Comparison of ENCODE assay signal across 8 mouse cellular contexts in genomic region chrX:73227914-73228605, GRCm38 (mm10). TPM values are rescaled to one million over a fixed set of nuclear protein-coding genes. Genes with fewer than 3 reads are reported as not detected.
A peak's percentile ranks its signal among the peaks of the same experiment; 100 is the strongest.
DNase-seq lines count a peak whose midpoint lies in the region; ATAC-seq and TF ChIP-seq lines count a peak whose summit lies in the region.

Gene F8a (plus strand): TSS chrX:73228291.

- peak; percentile 92 for ATAC-seq in embryonic facial prominence, embryonic 11.5 days (replicated peaks; ENCODE audit: insufficient number of reproducible peaks, low FRiP score, low TSS enrichment, low read depth)
- peak; percentile 91 for ATAC-seq in limb, embryonic 11.5 days (ENCODE audit: insufficient number of reproducible peaks, low FRiP score, low TSS enrichment, low read depth)
- ATAC-seq in midbrain, embryonic 13.5 days = peak; percentile 98

- H3K4me3 ChIP-seq in embryonic facial prominence, embryonic 11.5 days (ENCODE audit: low read depth, low read length) = peak within 1 kb of the TSS; percentile 55
- peak within 1 kb of the TSS; percentile 55 for H3K4me3 ChIP-seq in limb, embryonic 11.5 days (ENCODE audit: low read depth, low read length)
- peak within 1 kb of the TSS; percentile 65 for H3K4me3 ChIP-seq in midbrain, embryonic 13.5 days (replicated peaks)
- H3K4me3 ChIP-seq in small intestine, adult 2 months (ENCODE audit: low read depth, low read length) = peak within 1 kb of the TSS; percentile 83

- TF ChIP-seq CTCF in small intestine, adult 2 months (IDR thresholded peaks at IDR 0.05; ENCODE audit: extremely low read depth, insufficient read length, insufficient replicate concordance, low read depth, low read length) = no peak

- H3K4me2 ChIP-seq in embryonic facial prominence, embryonic 11.5 days (ENCODE audit: low read depth, low read length) = peak within 1 kb of the TSS; percentile 76
- H3K4me2 ChIP-seq in limb, embryonic 11.5 days (ENCODE audit: low read depth, severe bottlenecking) = peak within 1 kb of the TSS; percentile 69
- peak within 1 kb of the TSS; percentile 74 for H3K4me2 ChIP-seq in midbrain, embryonic 13.5 days (replicated peaks)

- 0 out of 2 replicates have a peak, but pooled peaks cover 2% of the 10 kb centered on the region for H3K27me3 ChIP-seq in embryonic facial prominence, embryonic 11.5 days (ENCODE audit: control insufficient read depth, insufficient read depth, low read length)
- peaks cover 8% of the 10 kb centered on the region; the same call in 1 of the 2 replicates for H3K27me3 ChIP-seq in limb, embryonic 11.5 days (ENCODE audit: control insufficient read depth, insufficient read depth, low read length)
- H3K27me3 ChIP-seq in midbrain, embryonic 13.5 days = no peaks in the 10 kb centered on the region
- no peaks in the 10 kb centered on the region for H3K27me3 ChIP-seq in small intestine, adult 2 months (ENCODE audit: control insufficient read depth, insufficient read depth, low read length)

- H3K9me3 ChIP-seq in embryonic facial prominence, embryonic 11.5 days (replicated peaks; ENCODE audit: control insufficient read depth, low read length) = no peaks in the 10 kb centered on the region
- H3K9me3 ChIP-seq in limb, embryonic 11.5 days (ENCODE audit: control insufficient read depth, low read length) = no peaks in the 10 kb centered on the region
- H3K9me3 ChIP-seq in midbrain, embryonic 13.5 days = no peaks in the 10 kb centered on the region

- H3K9ac ChIP-seq in embryonic facial prominence, embryonic 11.5 days (replicated peaks; ENCODE audit: low read length) = peak within 1 kb of the TSS; percentile 62
- H3K9ac ChIP-seq in limb, embryonic 11.5 days (ENCODE audit: low read length) = peak within 1 kb of the TSS; percentile 68
- H3K9ac ChIP-seq in midbrain, embryonic 13.5 days (replicated peaks) = peak within 1 kb of the TSS; percentile 76

- TF ChIP-seq POLR2A in small intestine, adult 2 months (IDR thresholded peaks at IDR 0.05; ENCODE audit: low read depth, low read length) = peak; percentile 78; the same call in 1 of the 2 replicates

- peak within 1 kb of the TSS; percentile 35 for H3K27ac ChIP-seq in embryonic facial prominence, embryonic 11.5 days (replicated peaks; ENCODE audit: low read depth, low read length)
- H3K27ac ChIP-seq in limb, embryonic 11.5 days (replicated peaks; ENCODE audit: low read depth, low read length) = peak within 1 kb of the TSS; percentile 42; the same call in 1 of the 2 replicates
- peak within 1 kb of the TSS; percentile 95 for H3K27ac ChIP-seq in midbrain, embryonic 13.5 days
- H3K27ac ChIP-seq in small intestine, adult 2 months (ENCODE audit: insufficient read depth, low read depth, low read length) = peak within 1 kb of the TSS; percentile 90

- no peaks in the 10 kb centered on the region for H3K4me1 ChIP-seq in embryonic facial prominence, embryonic 11.5 days (ENCODE audit: control insufficient read depth, insufficient read depth, low read length)
- no peaks in the 10 kb centered on the region for H3K4me1 ChIP-seq in limb, embryonic 11.5 days (ENCODE audit: control insufficient read depth, insufficient read depth, low read length)
- H3K4me1 ChIP-seq in midbrain, embryonic 13.5 days (replicated peaks) = peaks cover 13% of the 10 kb centered on the region; the same call in 1 of the 2 replicates
- peaks cover 2% of the 10 kb centered on the region; the same call in 1 of the 2 replicates for H3K4me1 ChIP-seq in small intestine, adult 2 months (ENCODE audit: control insufficient read depth, insufficient read depth, insufficient read length, low read length)

- DNase-seq in 3134 (ENCODE audit: extremely low read depth, insufficient read length, low spot score) = peak; percentile 89
- DNase-seq in adrenal gland, postnatal 25 days = peak; percentile 80
- DNase-seq in embryonic facial prominence, embryonic 11.5 days (ENCODE audit: low spot score) = peak; percentile 77
- peak; percentile 99 for DNase-seq in heart, adult 11 months
- DNase-seq in kidney, adult 18-20 months = peak; percentile 85
- DNase-seq in limb, embryonic 11.5 days (ENCODE audit: low spot score) = peak; percentile 79

- H3K36me3 ChIP-seq in embryonic facial prominence, embryonic 11.5 days (replicated peaks; ENCODE audit: control insufficient read depth, insufficient read depth, low read depth, low read length) = no peaks in the 10 kb centered on the region
- H3K36me3 ChIP-seq in limb, embryonic 11.5 days (ENCODE audit: control insufficient read depth, insufficient read depth, low read length) = no peaks in the 10 kb centered on the region
- H3K36me3 ChIP-seq in midbrain, embryonic 13.5 days = no peaks in the 10 kb centered on the region
- H3K36me3 ChIP-seq in small intestine, adult 2 months (ENCODE audit: control insufficient read depth, insufficient read depth, low read length) = no peaks in the 10 kb centered on the region

- 24% methylated on average over 32 of the region's 39 CpGs for WGBS in embryonic facial prominence, embryonic 11.5 days
- WGBS in limb, embryonic 11.5 days = 17% methylated on average over 31 of the region's 39 CpGs
- 21% methylated on average over 33 of the region's 39 CpGs for WGBS in midbrain, embryonic 13.5 days
- whole genome bisulfite sequencing in small intestine, adult 2 months = 11% methylated on average over 39 of the region's 39 CpGs

RNA-seq across cellular contexts. Expression of gene F8a, which starts in this region (rescaled TPM):
- total RNA-seq in adrenal gland, postnatal 25 days (2021) = 9.4 and 11.7 TPM in 2 replicates
- polyA plus RNA-seq in embryonic facial prominence, embryonic 11.5 days (2014; fragmentation: Nextera tagmentation; extraction: Ambion mirVana) = 8.6 and 9.4 TPM in 2 replicates
- polyA plus RNA-seq in limb, embryonic 11.5 days (2014; fragmentation: Nextera tagmentation; extraction: Ambion mirVana) = 7.5 and 9.2 TPM in 2 replicates
- 29.6 and 34.5 TPM in 2 replicates for polyA plus RNA-seq in midbrain, embryonic 13.5 days (2015; fragmentation: Nextera tagmentation; extraction: Ambion mirVana)
- polyA plus RNA-seq in small intestine, adult 2 months (2012; rRNA removed) = 20.7 and 29.4 TPM in 2 replicates

Comparison
In these comparisons a context has a peak if more than half of its experiments do, and no peak if none do; other contexts are left out.
1. Peak in every context shown above with its lines: DNase-seq, ATAC-seq, H3K4me3 ChIP-seq and H3K27ac ChIP-seq.
2. H3K27ac ChIP-seq: peak in every context shown above with its lines; median percentile 95 in midbrain, embryonic 13.5 days; 90 in small intestine, adult 2 months; 42 in limb, embryonic 11.5 days; 35 in embryonic facial prominence, embryonic 11.5 days.